Mouse (Mus musculus) liver, postnatal 0 days (tissue): ENCODE data around the gene Cidec. TPM values are rescaled to one million over a fixed set of nuclear protein-coding genes. Genes with fewer than 3 reads are reported as not detected.

Source experiments
- ATAC-seq: fragments of 200-750 bp; cut with Nextera tagmentation; 2 replicates; pipeline ENCODE4 v1.8.0; 2017; ENCODE audit warnings: mild to moderate bottlenecking, moderate library complexity
- DNase-seq: peaks from one replicate; pipeline ENCODE4 v3.0.0-alpha.2; 2016
- H3K27ac ChIP-seq: fragments of 300-500 bp; sonication (generic); 2 replicates; pipeline ENCODE4 v1.5.1; 2014; ENCODE audit warnings: antibody characterized with exemption, moderate library complexity, mild to moderate bottlenecking, low read depth
- H3K27me3 ChIP-seq: fragments of 300-500 bp; sonication (generic); 2 replicates; pipeline ENCODE4 v1.6.1; 2014; ENCODE audit warnings: low read length, control low read depth, mixed read lengths; ENCODE audit not compliant: insufficient read depth
- H3K36me3 ChIP-seq: fragments of 300-500 bp; sonication (generic); replicated peaks from 2 replicates; pipeline ENCODE4 v1.6.1; 2014; ENCODE audit warnings: mild to moderate bottlenecking, control low read depth, low read length, moderate library complexity, mixed read lengths; ENCODE audit not compliant: insufficient read depth
- H3K4me1 ChIP-seq: fragments of 300-500 bp; sonication (generic); 2 replicates; pipeline ENCODE4 v1.6.1; 2014; ENCODE audit warnings: antibody characterized with exemption, mild to moderate bottlenecking, control low read depth; ENCODE audit not compliant: insufficient read depth
- H3K4me2 ChIP-seq: fragments of 300-500 bp; sonication (generic); 2 replicates; pipeline ENCODE4 v1.6.1; 2014; ENCODE audit warnings: low read depth, mild to moderate bottlenecking, low read length, moderate library complexity, mixed read lengths
- H3K4me3 ChIP-seq: fragments of 300-500 bp; sonication (generic); 2 replicates; pipeline ENCODE4 v1.5.1; 2014; ENCODE audit warnings: low read depth, low read length
- H3K9ac ChIP-seq: fragments of 300-500 bp; sonication (generic); replicated peaks from 2 replicates; pipeline ENCODE4 v1.6.1; 2014; ENCODE audit warnings: mild to moderate bottlenecking, moderate library complexity
- H3K9me3 ChIP-seq: fragments of 300-500 bp; sonication (generic); 2 replicates; pipeline ENCODE4 v1.6.1; 2016; ENCODE audit warnings: mild to moderate bottlenecking, control low read depth, low read length, mixed read lengths
- CTCF ChIP-seq: sonication (generic); IDR thresholded peaks from 2 replicates; pipeline ENCODE4 v1.5.1; 2016; ENCODE audit warnings: antibody characterized with exemption, low read depth
- EP300 ChIP-seq: IDR thresholded peaks from 2 replicates; pipeline ENCODE4 v1.6.1; 2016; ENCODE audit warnings: antibody characterized with exemption, low read depth, mild to moderate bottlenecking
- WGBS: fragments of 180-500 bp; shearing (Covaris S2); extraction: QIAGEN DNeasy Blood & Tissue Kit; methylation state at CpG from one replicate; pipeline ENCODE4 v1.1.7; 2014; ENCODE audit not compliant: insufficient replicate concordance; 5-methylcytosine and 5-hydroxymethylcytosine counted together
- polyA plus RNA-seq: library from polyadenylated mRNA; unstranded; fragments of >200 nt; fragmentation: Nextera tagmentation; extraction: Ambion mirVana; gene quantifications from 2 replicates; pipeline ENCODE4 v1.2.1, GENCODE M21; 2015

Gene Cidec
- polyA plus RNA-seq, 1 experiment from 2014 or later = 5.9 TPM

- H3K4me2 ChIP-seq = no peak within 1 kb of the TSS
- H3K4me3 ChIP-seq = no peak within 1 kb of the TSS
- DNase-seq (no peak), ATAC-seq (no peak)
- no peak within 1 kb of the TSS for H3K9ac ChIP-seq
- no peaks in the 10 kb centered on the region for H3K36me3 ChIP-seq
- TF ChIP-seq CTCF (no peak), EP300 (no peak)
- H3K9me3 ChIP-seq = no peaks in the 10 kb centered on the region
- no peak within 1 kb of the TSS for H3K27ac ChIP-seq
- H3K27me3 ChIP-seq = no peaks in the 10 kb centered on the region
- no peaks in the 10 kb centered on the region for H3K4me1 ChIP-seq
- 25% methylated on average over 10 of the region's 10 CpGs for WGBS
Measured at GRCm38 (mm10) chr6:113457952-113458534, 22.5 kb upstream of the Cidec start, which contains the start of gene Il17re. Gene Il17re (plus strand): TSS chr6:113458484.

DNA sequence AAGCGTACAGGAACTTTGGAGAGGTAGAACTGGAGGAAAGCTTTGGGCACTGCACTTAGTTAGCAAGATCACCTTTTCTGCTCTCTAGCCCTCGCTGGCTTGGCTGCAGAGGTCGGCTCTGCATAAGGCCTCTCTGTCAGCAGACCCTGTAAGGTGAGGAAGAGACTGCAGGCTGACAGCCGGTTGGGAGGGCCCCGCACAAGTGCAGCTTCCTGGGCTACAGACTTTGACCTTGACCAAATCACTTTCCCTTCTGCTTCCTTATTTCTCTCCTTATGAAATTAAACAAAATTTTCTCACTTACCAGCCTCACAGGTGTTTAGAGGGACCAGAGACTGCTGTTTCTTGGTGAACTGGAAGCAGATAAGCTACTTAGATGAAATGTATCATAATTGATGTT lies 19.4 kb upstream of the Cidec start:
- TF ChIP-seq EP300 = no peak
- TF ChIP-seq CTCF = no peak

GRCm38 (mm10) chr6:113451839-113452238 lies 16.3 kb upstream of the Cidec start:
- WGBS = 86% methylated on average over 2 of the region's 2 CpGs
- H3K27ac ChIP-seq = no peak overlapping the region

More for the DNA sequence above, 19.4 kb upstream of the Cidec start:
- H3K4me2 ChIP-seq = no peak overlapping the region
- H3K4me1 ChIP-seq = no peaks in the 10 kb centered on the region
- no peak overlapping the region for H3K4me3 ChIP-seq
- no peak overlapping the region for H3K27ac ChIP-seq
- no peaks in the 10 kb centered on the region for H3K27me3 ChIP-seq
- no peak overlapping the region for H3K9ac ChIP-seq
- H3K36me3 ChIP-seq = no peaks in the 10 kb centered on the region
- DNase-seq (no peak), ATAC-seq (no peak)
- no peaks in the 10 kb centered on the region for H3K9me3 ChIP-seq
- 28% methylated on average over 5 of the region's 5 CpGs for WGBS

GRCm38 (mm10) chr6:113447639-113448038 lies 12.1 kb upstream of the Cidec start:
- no peak overlapping the region for H3K4me2 ChIP-seq
- H3K27me3 ChIP-seq = no peaks in the 10 kb centered on the region
- no peak overlapping the region for H3K4me3 ChIP-seq
- ATAC-seq (no peak), DNase-seq (no peak)
- 89% methylated on average over 4 of the region's 4 CpGs for WGBS
- peaks cover 18% of the 10 kb centered on the region for H3K36me3 ChIP-seq
- H3K9ac ChIP-seq = no peak overlapping the region
- TF ChIP-seq CTCF = no peak
- TF ChIP-seq EP300 = no peak
- H3K9me3 ChIP-seq = no peaks in the 10 kb centered on the region
- peaks cover 14% of the 10 kb centered on the region for H3K4me1 ChIP-seq
- no peak overlapping the region for H3K27ac ChIP-seq

More at GRCm38 (mm10) chr6:113451839-113452238, 16.3 kb upstream of the Cidec start:
- H3K9me3 ChIP-seq = no peaks in the 10 kb centered on the region
- no peak overlapping the region for H3K9ac ChIP-seq
- no peak overlapping the region for H3K4me3 ChIP-seq
- H3K4me2 ChIP-seq = no peak overlapping the region
- H3K27me3 ChIP-seq = no peaks in the 10 kb centered on the region
- no peak for ATAC-seq
- H3K36me3 ChIP-seq = peaks cover 15% of the 10 kb centered on the region
- DNase-seq = no peak
- no peak for TF ChIP-seq CTCF
- TF ChIP-seq EP300 = no peak
- no peaks in the 10 kb centered on the region for H3K4me1 ChIP-seq

GRCm38 (mm10) chr6:113444207-113444965 lies 8.8 kb upstream of the Cidec start:
- ATAC-seq = 0 out of 2 replicates have a peak, but pooled peaks have one; percentile 9
- no peak overlapping the region for H3K27ac ChIP-seq
- H3K36me3 ChIP-seq = peaks cover 18% of the 10 kb centered on the region

DNA sequence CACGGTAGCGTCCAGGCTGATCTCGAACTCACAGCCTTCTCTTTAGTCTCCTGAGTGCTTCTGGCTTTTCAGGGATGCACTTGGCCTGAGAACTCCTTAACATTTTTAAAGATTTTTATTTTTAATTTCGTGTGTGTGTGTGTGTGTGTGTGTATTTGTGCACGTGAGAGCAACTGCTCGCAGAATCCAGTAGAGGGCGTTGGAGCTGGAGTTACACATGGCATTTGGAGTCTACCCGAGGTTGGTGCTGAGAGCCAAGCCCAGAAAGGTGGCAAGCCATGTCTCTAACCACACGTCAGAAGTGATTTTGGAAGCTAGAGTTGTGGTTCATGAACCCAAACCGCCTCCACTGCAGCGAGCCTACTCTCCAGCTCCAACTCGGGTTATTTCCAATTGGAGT lies 7.5 kb upstream of the Cidec start:
- WGBS = 47% methylated on average over 12 of the region's 12 CpGs
- H3K9me3 ChIP-seq = no peaks in the 10 kb centered on the region
- peak overlapping the region; percentile 98 for H3K4me2 ChIP-seq
- DNase-seq (no peak), ATAC-seq (no peak)
- H3K4me3 ChIP-seq = peak overlapping the region; percentile 98
- peaks cover 17% of the 10 kb centered on the region for H3K4me1 ChIP-seq
- H3K27me3 ChIP-seq = no peaks in the 10 kb centered on the region
- H3K27ac ChIP-seq = peak overlapping the region; percentile 76
- H3K9ac ChIP-seq = peak overlapping the region; percentile 98
- peak; percentile 43; the same call in 1 of the 2 replicates for TF ChIP-seq CTCF
- TF ChIP-seq EP300 = no peak
- peaks cover 14% of the 10 kb centered on the region for H3K36me3 ChIP-seq

More at GRCm38 (mm10) chr6:113444207-113444965, 8.8 kb upstream of the Cidec start:
- WGBS = 57% methylated on average over 7 of the region's 8 CpGs
- TF ChIP-seq EP300 (no peak), CTCF (no peak)
- H3K4me1 ChIP-seq = peaks cover 17% of the 10 kb centered on the region
- no peaks in the 10 kb centered on the region for H3K9me3 ChIP-seq
- H3K4me3 ChIP-seq = no peak overlapping the region
- H3K27me3 ChIP-seq = no peaks in the 10 kb centered on the region
- H3K9ac ChIP-seq = no peak overlapping the region
- no peak for DNase-seq
- H3K4me2 ChIP-seq = peak overlapping the region; percentile 18; the same call in 1 of the 2 replicates
